7 mouse cellular contexts compared by ENCODE assay signal in genomic region chr12:54202276-54202675, GRCm38 (mm10). TPM values are rescaled to one million over a fixed set of nuclear protein-coding genes. Genes with fewer than 3 reads are reported as not detected.
DNase-seq lines count a peak whose midpoint lies in the region; ATAC-seq and TF ChIP-seq lines count a peak whose summit lies in the region.

No protein-coding gene starts in this region.

- peak; percentile 51 for DNase-seq in R1 (ENCODE audit: low read depth, low spot score)
- DNase-seq in midbrain, embryonic 11.5 days (ENCODE audit: low spot score, missing footprints): no peak
- no peak for DNase-seq in layer of hippocampus, postnatal 36 days
- DNase-seq in adrenal gland, postnatal 10 days: no peak
- DNase-seq in ovary, postnatal 14 days (ENCODE audit: low spot score): no peak

- no peaks in the 10 kb centered on the region for H3K9me3 ChIP-seq in forebrain, embryonic 13.5 days (replicated peaks)
- no peaks in the 10 kb centered on the region for H3K9me3 ChIP-seq in intestine, postnatal 0 days (ENCODE audit: control insufficient read depth)
- H3K9me3 ChIP-seq in midbrain, embryonic 11.5 days (ENCODE audit: control insufficient read depth, low read length): no peaks in the 10 kb centered on the region

- no peak overlapping the region for H3K27ac ChIP-seq in forebrain, embryonic 13.5 days
- H3K27ac ChIP-seq in intestine, postnatal 0 days (ENCODE audit: low read depth, low read length): peak overlapping the region; percentile 92; the same call in 1 of the 2 replicates
- no peak overlapping the region for H3K27ac ChIP-seq in midbrain, embryonic 11.5 days (ENCODE audit: low read depth, low read length)

- no peaks in the 10 kb centered on the region for H3K36me3 ChIP-seq in forebrain, embryonic 13.5 days (ENCODE audit: poor library complexity, severe bottlenecking)
- no peaks in the 10 kb centered on the region for H3K36me3 ChIP-seq in intestine, postnatal 0 days (ENCODE audit: control insufficient read depth, insufficient read depth)
- H3K36me3 ChIP-seq in midbrain, embryonic 11.5 days (ENCODE audit: control insufficient read depth, insufficient read depth, low read length): no peaks in the 10 kb centered on the region

- H3K4me2 ChIP-seq in forebrain, embryonic 13.5 days: peak overlapping the region; percentile 96
- peak overlapping the region; percentile 93 for H3K4me2 ChIP-seq in intestine, postnatal 0 days (replicated peaks; ENCODE audit: low read depth)
- peak overlapping the region; percentile 100 for H3K4me2 ChIP-seq in midbrain, embryonic 11.5 days

- peaks cover 51% of the 10 kb centered on the region for H3K4me1 ChIP-seq in forebrain, embryonic 13.5 days
- 0 out of 2 replicates have a peak, but pooled peaks cover 6% of the 10 kb centered on the region for H3K4me1 ChIP-seq in intestine, postnatal 0 days (replicated peaks; ENCODE audit: control insufficient read depth, insufficient read depth, low read length)
- H3K4me1 ChIP-seq in midbrain, embryonic 11.5 days (ENCODE audit: control insufficient read depth, insufficient read depth, low read length): peaks cover 5% of the 10 kb centered on the region

- H3K4me3 ChIP-seq in forebrain, embryonic 13.5 days: peak overlapping the region; percentile 57
- H3K4me3 ChIP-seq in intestine, postnatal 0 days (ENCODE audit: low read depth, low read length): peak overlapping the region; percentile 82
- H3K4me3 ChIP-seq in midbrain, embryonic 11.5 days (ENCODE audit: low read depth, low read length): peak overlapping the region; percentile 57

- peaks cover 21% of the 10 kb centered on the region; the same call in 1 of the 2 replicates for H3K27me3 ChIP-seq in forebrain, embryonic 13.5 days
- H3K27me3 ChIP-seq in intestine, postnatal 0 days (replicated peaks; ENCODE audit: control insufficient read depth, insufficient read depth, low read length): no peaks in the 10 kb centered on the region
- H3K27me3 ChIP-seq in midbrain, embryonic 11.5 days (ENCODE audit: control insufficient read depth, insufficient read depth, low read length): peaks cover 20% of the 10 kb centered on the region

- no peak for TF ChIP-seq CTCF in intestine, postnatal 0 days (IDR thresholded peaks at IDR 0.05; ENCODE audit: low read depth)

- 49% methylated on average over 6 of the region's 6 CpGs for WGBS in forebrain, embryonic 13.5 days
- WGBS in intestine, postnatal 0 days: 16% methylated on average over 6 of the region's 6 CpGs
- 42% methylated on average over 6 of the region's 6 CpGs for WGBS in midbrain, embryonic 11.5 days

- 0 out of 2 replicates have a peak overlapping the region, but pooled peaks have one; percentile 76 for H3K9ac ChIP-seq in forebrain, embryonic 13.5 days
- peak overlapping the region; percentile 87 for H3K9ac ChIP-seq in intestine, postnatal 0 days (ENCODE audit: low read depth, low read length)
- H3K9ac ChIP-seq in midbrain, embryonic 11.5 days (ENCODE audit: low read length): no peak overlapping the region

- no peak for ATAC-seq in forebrain, embryonic 13.5 days
- no peak for ATAC-seq in intestine, postnatal 0 days
- no peak for ATAC-seq in midbrain, embryonic 11.5 days (ENCODE audit: low FRiP score)

RNA-seq across cellular contexts. Expression of gene Egln3, which starts 1.4 kb away (rescaled TPM):
- polyA plus RNA-seq in forebrain, embryonic 13.5 days (2015; fragmentation: Nextera tagmentation; extraction: Ambion mirVana): 3.9 TPM in 2 replicates
- 39.2 and 41.9 TPM in 2 replicates for polyA plus RNA-seq in intestine, postnatal 0 days (2015; fragmentation: Nextera tagmentation; extraction: Ambion mirVana)
- polyA plus RNA-seq in midbrain, embryonic 11.5 days (2014; fragmentation: Nextera tagmentation; extraction: Ambion mirVana): 3.7 and 3.8 TPM in 2 replicates
- total RNA-seq in layer of hippocampus, postnatal 36 days (2021): 1 to 10 TPM; 4.9 to 5.2 TPM
- total RNA-seq in adrenal gland, postnatal 10 days (2021): 1 to 10 TPM; 6.1 to 7.3 TPM
